Mouse (Mus musculus) hindbrain, embryonic 12.5 days (tissue): Measurements from ENCODE around the gene Ptpro. TPM values are rescaled to one million over a fixed set of nuclear protein-coding genes. Genes with fewer than 3 reads are reported as not detected.

Experiments
- ATAC-seq: fragments of 200-750 bp; cut with Nextera tagmentation; 2 replicates; pipeline ENCODE4 v1.8.0; 2017; ENCODE audit warnings: moderate TSS enrichment; ENCODE audit not compliant: low FRiP score
- H3K27ac ChIP-seq: fragments of 300-500 bp; sonication (generic); 2 replicates; pipeline ENCODE4 v1.5.1; 2016; ENCODE audit warnings: mild to moderate bottlenecking
- H3K27me3 ChIP-seq: fragments of 300-500 bp; sonication (generic); 2 replicates; pipeline ENCODE4 v1.6.1; 2016; ENCODE audit warnings: mild to moderate bottlenecking
- H3K36me3 ChIP-seq: fragments of 300-500 bp; sonication (generic); 2 replicates; pipeline ENCODE4 v1.6.1; 2016; ENCODE audit warnings: mild to moderate bottlenecking
- H3K4me1 ChIP-seq: fragments of 300-500 bp; sonication (generic); 2 replicates; pipeline ENCODE4 v1.6.1; 2016
- H3K4me2 ChIP-seq: fragments of 300-500 bp; sonication (generic); replicated peaks from 2 replicates; pipeline ENCODE4 v1.6.1; 2016; ENCODE audit warnings: mild to moderate bottlenecking
- H3K4me3 ChIP-seq: fragments of 300-500 bp; sonication (generic); 2 replicates; pipeline ENCODE4 v1.5.1; 2016; ENCODE audit warnings: mild to moderate bottlenecking
- H3K9ac ChIP-seq: fragments of 300-500 bp; sonication (generic); 2 replicates; pipeline ENCODE4 v1.6.1; 2016; ENCODE audit warnings: mild to moderate bottlenecking, moderate library complexity
- H3K9me3 ChIP-seq: fragments of 300-500 bp; sonication (generic); replicated peaks from 2 replicates; pipeline ENCODE4 v1.6.1; 2016; ENCODE audit warnings: mild to moderate bottlenecking
- WGBS: fragments of 180-500 bp; shearing (Covaris S2); methylation state at CpG from one replicate; pipeline ENCODE4 v1.1.7; 2016; 5-methylcytosine and 5-hydroxymethylcytosine counted together
- polyA plus RNA-seq: library from polyadenylated mRNA; unstranded; fragments of >200 nt; fragmentation: Nextera tagmentation; extraction: Ambion mirVana; gene quantifications from 2 replicates; pipeline ENCODE4 v1.2.1, GENCODE M21; 2016

The Ptpro gene
- 26.1 and 28.1 TPM in 2 replicates for polyA plus RNA-seq

DNA sequence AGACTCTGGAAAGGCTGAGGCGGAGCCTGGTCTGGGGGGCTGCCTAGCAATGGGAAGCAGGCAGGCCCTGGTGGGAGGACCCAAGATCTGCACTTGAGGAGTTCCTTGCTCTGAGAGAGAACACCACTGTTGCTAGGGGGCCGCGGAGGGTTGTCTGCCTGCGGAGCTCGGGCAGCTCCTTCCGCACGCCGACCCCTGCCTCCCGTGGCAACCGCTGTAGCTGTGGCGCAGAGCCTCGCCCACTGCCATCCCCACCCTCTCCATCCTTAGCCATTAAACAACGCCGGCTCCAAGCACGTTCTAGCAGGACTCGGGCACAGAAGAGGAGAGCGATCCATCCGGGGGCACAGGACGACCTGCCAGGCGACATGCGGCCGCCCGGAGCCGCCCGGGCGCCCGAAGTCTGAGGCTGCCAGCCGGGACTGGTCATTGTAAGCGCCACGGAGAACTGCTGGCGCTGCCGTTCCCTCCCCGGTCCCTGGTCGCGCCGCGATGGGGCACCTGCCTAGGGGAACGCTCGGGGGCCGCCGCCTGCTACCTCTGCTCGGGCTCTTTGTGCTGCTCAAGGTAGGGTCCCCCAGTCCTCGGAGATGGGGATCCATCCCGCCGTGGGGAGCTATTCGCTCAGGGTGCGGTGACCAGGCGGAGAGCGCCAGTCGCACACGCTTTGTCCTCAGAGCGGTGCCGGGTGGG, at the start of gene Ptpro:
Gene Ptpro, plus strand, starts transcription at position 126 of the 693 bp plus-strand sequence.
- peak within 1 kb of the TSS; percentile 93 for H3K27ac ChIP-seq
- H3K27me3 ChIP-seq = peaks cover 9% of the 10 kb centered on the region
- peaks cover 5% of the 10 kb centered on the region for H3K4me1 ChIP-seq
- no peaks in the 10 kb centered on the region for H3K9me3 ChIP-seq
- H3K4me3 ChIP-seq = peak within 1 kb of the TSS; percentile 60
- peak within 1 kb of the TSS; percentile 85 for H3K9ac ChIP-seq
- no peaks in the 10 kb centered on the region for H3K36me3 ChIP-seq
- H3K4me2 ChIP-seq = peak within 1 kb of the TSS; percentile 72
- ATAC-seq = peak; percentile 92
- WGBS = under 1% methylated on average over 53 of the region's 53 CpGs

DNA sequence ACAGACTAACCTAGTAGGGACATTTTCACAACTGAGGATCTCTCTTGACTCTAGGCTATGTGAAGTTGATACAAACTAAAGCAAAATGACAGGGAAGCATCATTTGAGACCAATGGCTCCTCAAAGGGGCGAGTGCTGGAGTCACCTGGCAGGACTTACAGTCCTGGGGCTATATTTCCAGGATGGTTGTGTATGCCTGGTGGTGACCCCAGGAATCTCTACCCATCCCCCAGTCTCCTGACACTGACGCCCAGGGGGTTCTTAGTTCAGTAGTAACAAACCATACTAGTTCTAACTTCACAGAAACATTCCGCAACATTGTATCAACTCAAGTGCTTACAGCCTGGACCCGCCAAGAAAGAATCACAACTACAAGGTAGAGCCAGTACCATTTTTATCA, 49.5 kb upstream of the Ptpro start:
- no peak for ATAC-seq
- H3K4me1 ChIP-seq = no peaks in the 10 kb centered on the region
- WGBS = 89% methylated on average over 4 of the region's 4 CpGs
- H3K27ac ChIP-seq = no peak overlapping the region
- no peaks in the 10 kb centered on the region for H3K36me3 ChIP-seq
- no peak overlapping the region for H3K9ac ChIP-seq
- H3K27me3 ChIP-seq = no peaks in the 10 kb centered on the region
- H3K4me3 ChIP-seq = no peak overlapping the region
- no peak overlapping the region for H3K4me2 ChIP-seq
- H3K9me3 ChIP-seq = no peaks in the 10 kb centered on the region

DNA sequence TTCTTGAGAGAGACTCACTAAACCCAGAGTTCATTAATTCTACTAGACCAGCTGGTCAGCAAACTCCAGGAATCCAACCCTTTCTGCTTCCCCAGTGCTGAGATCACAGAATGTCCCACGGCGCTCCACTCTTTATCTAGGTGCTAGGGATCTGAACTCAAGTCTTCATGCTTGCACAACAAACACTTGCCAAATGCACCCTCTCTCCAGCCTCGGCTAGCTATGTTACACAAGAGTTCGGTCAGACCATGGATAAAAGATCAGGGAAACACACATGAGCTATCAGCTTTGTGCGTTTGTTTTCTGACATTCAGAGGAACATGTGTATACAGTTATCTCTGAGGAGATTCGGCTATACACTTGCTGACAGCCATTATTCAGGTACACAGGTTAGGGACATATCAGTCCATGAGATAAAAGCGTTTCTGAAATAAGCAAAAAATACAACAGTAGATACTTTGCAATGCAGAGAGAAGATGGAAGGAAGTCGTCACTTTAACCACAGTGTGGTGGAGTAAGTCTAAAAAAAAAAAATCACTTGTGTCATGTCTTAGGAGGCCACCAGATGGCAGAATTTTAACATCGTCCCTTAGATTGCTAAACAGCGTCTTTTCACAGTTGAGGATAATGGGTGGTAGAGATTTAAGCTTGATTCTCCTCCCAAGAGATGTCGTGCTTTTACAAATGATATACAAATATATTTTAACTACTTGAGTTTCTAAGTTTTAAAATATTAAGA, 46.3 kb upstream of the Ptpro start:
- Histone ChIP-seq H3K4me2 (no peak overlapping the region), H3K36me3 (no peaks in the 10 kb centered on the region), H3K4me3 (no peak overlapping the region), H3K27ac (no peak overlapping the region), H3K27me3 (no peaks in the 10 kb centered on the region), H3K9me3 (no peaks in the 10 kb centered on the region), H3K4me1 (no peaks in the 10 kb centered on the region), H3K9ac (no peak overlapping the region)
- WGBS = 61% methylated on average over 11 of the region's 11 CpGs
- ATAC-seq = peak; percentile 32; the same call in 1 of the 2 replicates

DNA sequence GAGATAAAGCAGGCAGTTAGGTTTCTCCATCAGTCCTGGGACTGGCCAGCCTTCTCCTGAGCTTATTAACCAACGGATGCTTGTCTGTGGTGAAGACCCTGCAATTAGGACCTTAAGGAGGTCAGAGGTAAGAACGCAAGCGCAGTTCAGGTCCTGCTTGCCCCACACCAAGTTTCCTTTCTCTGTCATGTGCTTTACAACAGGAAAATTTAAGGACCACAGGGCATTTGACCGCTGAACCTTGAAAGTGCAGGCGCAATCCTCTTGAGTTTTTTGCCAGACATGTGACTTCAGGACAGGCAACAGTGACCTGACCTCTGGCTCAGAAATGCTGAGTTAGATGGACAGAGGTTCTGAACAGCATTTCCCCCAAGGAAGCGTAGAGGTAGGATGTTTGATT, 45.0 kb upstream of the Ptpro start:
- no peaks in the 10 kb centered on the region for H3K36me3 ChIP-seq
- H3K9me3 ChIP-seq = no peaks in the 10 kb centered on the region
- H3K27me3 ChIP-seq = no peaks in the 10 kb centered on the region
- no peak for ATAC-seq
- 94% methylated on average over 6 of the region's 6 CpGs for WGBS
- H3K9ac ChIP-seq = no peak overlapping the region
- no peak overlapping the region for H3K4me2 ChIP-seq
- H3K27ac ChIP-seq = no peak overlapping the region
- no peaks in the 10 kb centered on the region for H3K4me1 ChIP-seq
- no peak overlapping the region for H3K4me3 ChIP-seq

DNA sequence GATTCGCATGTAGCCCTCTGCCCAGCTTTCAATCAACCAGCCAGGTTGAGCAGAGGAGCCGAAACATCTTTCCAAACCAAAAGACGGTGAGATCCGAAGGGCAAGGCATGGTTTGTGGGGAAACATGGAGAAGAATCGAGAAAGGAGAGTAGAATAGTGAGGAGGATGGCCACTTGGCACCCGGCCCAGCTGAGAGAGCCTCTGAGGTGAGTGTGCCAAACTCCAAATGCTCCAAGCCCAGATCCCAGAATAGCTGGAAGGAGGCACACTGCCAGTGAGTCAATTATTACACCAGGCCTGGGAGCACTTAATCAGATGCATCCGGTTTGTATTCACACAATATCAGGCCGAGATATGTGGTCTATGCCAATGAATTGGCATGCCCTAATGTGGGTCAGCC, 42.1 kb upstream of the Ptpro start:
- Histone ChIP-seq H3K27me3 (no peaks in the 10 kb centered on the region), H3K9ac (no peak overlapping the region), H3K4me2 (no peak overlapping the region), H3K36me3 (no peaks in the 10 kb centered on the region), H3K4me1 (no peaks in the 10 kb centered on the region), H3K27ac (no peak overlapping the region), H3K9me3 (no peaks in the 10 kb centered on the region), H3K4me3 (no peak overlapping the region)
- ATAC-seq = no peak
- 90% methylated on average over 8 of the region's 8 CpGs for WGBS

DNA sequence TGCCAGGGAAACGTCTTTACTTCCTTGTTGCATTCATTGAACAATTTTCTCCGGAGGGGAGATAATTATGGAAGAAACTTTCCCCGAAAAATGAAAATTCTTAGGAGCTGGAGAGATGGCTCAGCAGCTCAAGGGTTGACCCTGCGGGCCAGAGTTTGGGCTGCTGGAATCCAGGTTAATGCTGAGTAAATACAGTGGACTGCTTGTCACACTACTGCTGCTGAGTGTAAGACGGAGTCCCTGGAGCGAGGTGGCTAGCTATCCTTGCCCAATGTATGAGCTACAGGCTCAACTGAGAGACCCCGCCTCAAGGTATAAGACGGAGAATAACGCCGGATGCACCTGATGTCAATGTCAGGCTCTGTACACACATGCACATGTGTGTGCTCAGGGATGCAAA, 41.1 kb upstream of the Ptpro start:
- Histone ChIP-seq H3K27ac (no peak overlapping the region), H3K9me3 (no peaks in the 10 kb centered on the region), H3K9ac (no peak overlapping the region), H3K4me1 (no peaks in the 10 kb centered on the region), H3K36me3 (no peaks in the 10 kb centered on the region), H3K4me2 (no peak overlapping the region), H3K4me3 (no peak overlapping the region), H3K27me3 (no peaks in the 10 kb centered on the region)
- ATAC-seq = no peak
- 89% methylated on average over 10 of the region's 10 CpGs for WGBS

DNA sequence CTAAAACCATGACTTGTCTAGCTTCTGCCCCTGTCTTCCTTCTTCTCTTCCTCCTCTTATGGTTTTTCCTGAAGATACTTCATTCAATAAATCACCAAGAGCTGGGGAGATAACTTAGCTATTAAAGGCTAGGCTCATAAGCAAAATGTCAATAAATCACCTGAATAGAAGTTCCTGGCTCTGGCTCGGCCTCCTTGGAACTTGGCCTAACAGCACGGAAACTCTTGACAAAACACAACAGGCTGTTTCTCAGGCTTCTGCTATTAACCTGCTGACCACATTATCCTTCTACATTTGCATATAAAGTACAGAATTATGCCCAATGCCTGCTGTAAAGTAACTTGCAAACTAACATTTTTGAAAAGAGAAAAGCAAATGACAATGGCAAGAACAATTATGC, 40.7 kb upstream of the Ptpro start:
- no peak overlapping the region for H3K27ac ChIP-seq
- WGBS = 88% methylated on average over 2 of the region's 2 CpGs
- no peak overlapping the region for H3K4me2 ChIP-seq
- no peak overlapping the region for H3K4me3 ChIP-seq
- ATAC-seq = no peak
- no peaks in the 10 kb centered on the region for H3K36me3 ChIP-seq
- no peaks in the 10 kb centered on the region for H3K27me3 ChIP-seq
- no peaks in the 10 kb centered on the region for H3K4me1 ChIP-seq
- no peaks in the 10 kb centered on the region for H3K9me3 ChIP-seq
- H3K9ac ChIP-seq = no peak overlapping the region

DNA sequence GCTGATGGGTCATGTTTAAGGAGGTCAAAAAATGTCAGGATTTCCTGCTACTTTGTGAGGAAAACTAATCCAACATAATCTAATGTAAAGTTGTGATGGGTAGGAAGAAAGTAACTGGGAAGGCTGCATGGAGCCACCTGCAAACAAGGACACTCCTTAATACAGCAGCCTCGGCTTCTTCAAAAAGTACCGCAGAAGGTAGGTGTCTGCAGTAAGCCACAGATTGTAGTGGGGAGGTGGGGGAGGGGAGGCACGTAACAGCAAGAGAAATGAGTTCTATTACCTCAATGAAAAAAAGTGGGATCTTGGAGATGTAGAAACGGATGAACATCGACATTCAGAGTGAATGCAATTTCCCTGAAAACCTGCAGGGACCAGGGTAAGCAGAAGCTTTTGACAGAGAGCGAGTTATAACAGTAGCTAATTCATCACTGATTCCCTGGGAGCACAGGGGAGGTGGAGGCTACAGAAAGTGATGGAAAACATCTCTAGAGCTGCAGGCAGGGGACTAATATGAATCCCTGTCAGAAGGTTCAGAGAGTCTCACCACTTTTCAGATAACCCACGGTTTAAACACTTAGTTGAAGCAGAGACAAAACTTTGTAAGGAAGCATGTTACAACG, 34.2 kb upstream of the Ptpro start:
- Histone ChIP-seq H3K9me3 (no peaks in the 10 kb centered on the region), H3K4me2 (no peak overlapping the region), H3K27me3 (no peaks in the 10 kb centered on the region), H3K4me1 (no peaks in the 10 kb centered on the region), H3K9ac (no peak overlapping the region), H3K36me3 (no peaks in the 10 kb centered on the region), H3K4me3 (no peak overlapping the region), H3K27ac (no peak overlapping the region)
- 80% methylated on average over 8 of the region's 8 CpGs for WGBS
- ATAC-seq = no peak

DNA sequence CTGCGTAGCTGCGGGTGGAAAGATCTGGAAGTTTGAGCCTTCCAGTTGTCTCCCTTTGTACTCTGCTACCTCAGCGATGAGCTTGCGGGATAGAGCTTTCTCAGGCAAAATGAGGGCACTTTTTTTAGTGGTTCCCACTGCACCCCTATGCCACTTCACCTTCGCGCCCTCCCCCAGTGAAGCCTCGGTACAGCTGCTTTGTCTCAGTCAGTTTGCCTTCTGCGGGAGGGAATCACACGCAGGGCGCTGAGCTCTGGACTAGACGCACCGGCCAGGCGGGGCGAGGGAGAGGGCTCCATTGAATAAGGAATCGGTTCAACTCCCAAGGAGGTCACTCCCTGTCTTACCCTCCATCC, 746 bp downstream of the Ptpro start:
- peak; percentile 62 for ATAC-seq
- Histone ChIP-seq H3K36me3 (no peaks in the 10 kb centered on the region), H3K4me2 (peak overlapping the region; percentile 72), H3K9ac (peak overlapping the region; percentile 85), H3K4me1 (peaks cover 5% of the 10 kb centered on the region), H3K4me3 (peak overlapping the region; percentile 60), H3K9me3 (no peaks in the 10 kb centered on the region), H3K27me3 (peaks cover 9% of the 10 kb centered on the region), H3K27ac (peak overlapping the region; percentile 93)
- WGBS = under 1% methylated on average over 15 of the region's 15 CpGs

DNA sequence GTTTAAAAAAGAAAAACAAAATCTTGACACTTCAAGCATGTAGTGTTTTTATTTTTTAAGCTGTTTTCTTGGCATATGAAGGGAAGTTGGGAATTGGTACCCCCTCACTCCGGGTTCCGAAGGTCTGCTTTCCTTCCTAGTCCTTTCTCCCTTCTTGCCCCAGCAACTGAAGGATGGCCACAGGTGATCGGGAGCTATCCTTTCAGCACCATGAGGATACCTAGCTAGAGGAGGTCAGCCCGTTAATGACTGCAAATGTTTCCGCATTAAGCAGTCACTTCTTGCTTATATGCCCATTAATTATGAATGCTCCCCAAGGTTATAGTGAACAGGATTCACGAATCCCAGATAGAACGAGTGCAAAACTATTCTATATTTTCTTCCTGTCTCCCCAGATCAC, 1.3 kb downstream of the Ptpro start:
- Histone ChIP-seq H3K4me3 (peak overlapping the region; percentile 60), H3K36me3 (no peaks in the 10 kb centered on the region), H3K9ac (no peak overlapping the region), H3K4me2 (peak overlapping the region; percentile 72), H3K27ac (no peak overlapping the region), H3K4me1 (peaks cover 5% of the 10 kb centered on the region), H3K9me3 (no peaks in the 10 kb centered on the region), H3K27me3 (peaks cover 9% of the 10 kb centered on the region)
- WGBS = 10% methylated on average over 7 of the region's 7 CpGs
- no peak for ATAC-seq

DNA sequence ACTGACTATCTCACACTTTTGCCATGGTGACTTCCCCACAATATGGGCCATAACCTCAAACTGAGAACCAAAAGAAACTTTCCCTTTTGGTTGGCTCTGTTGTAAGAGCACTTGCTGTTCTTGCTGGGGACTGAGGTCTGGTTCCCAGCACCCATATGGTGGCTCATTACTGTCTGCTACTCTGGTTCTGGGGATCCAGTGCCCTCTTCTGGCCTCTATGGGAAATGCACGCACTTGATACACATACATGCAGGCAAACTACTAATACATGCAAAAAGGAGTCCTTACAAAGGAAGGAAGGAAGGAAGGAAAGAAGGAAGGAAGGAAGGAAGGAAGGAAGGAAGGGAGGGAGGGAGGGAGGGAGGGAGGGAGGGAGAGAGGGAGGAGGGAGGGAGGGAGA, 8.9 kb downstream of the Ptpro start:
- peaks cover 3% of the 10 kb centered on the region for H3K9me3 ChIP-seq
- H3K36me3 ChIP-seq = no peaks in the 10 kb centered on the region
- H3K27me3 ChIP-seq = no peaks in the 10 kb centered on the region
- no peak overlapping the region for H3K27ac ChIP-seq
- H3K9ac ChIP-seq = no peak overlapping the region
- no peak overlapping the region for H3K4me3 ChIP-seq
- 100% methylated on average over 1 of the region's 1 CpGs for WGBS
- H3K4me1 ChIP-seq = 0 out of 2 replicates have a peak, but pooled peaks cover 5% of the 10 kb centered on the region
- no peak overlapping the region for H3K4me2 ChIP-seq
- ATAC-seq = no peak

DNA sequence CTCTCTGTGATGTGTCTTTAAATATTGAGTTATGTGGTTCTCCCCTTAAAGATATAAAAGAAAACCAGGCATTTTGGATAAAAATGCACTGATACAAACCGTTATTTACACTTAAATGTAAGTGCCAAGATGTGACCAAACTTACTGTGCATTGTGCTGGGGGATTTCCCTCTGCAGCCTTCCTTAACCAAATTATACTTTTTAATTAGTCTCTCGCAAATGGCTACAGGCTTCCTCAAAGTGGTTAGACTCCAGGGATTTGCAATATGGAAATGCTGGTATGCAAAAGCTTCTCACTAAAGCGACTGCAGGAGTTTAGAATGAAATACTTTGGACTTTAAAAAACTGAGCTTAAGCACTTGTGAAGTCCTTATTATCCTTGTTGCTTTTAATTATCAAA, 10.0 kb downstream of the Ptpro start:
- H3K27me3 ChIP-seq = no peaks in the 10 kb centered on the region
- H3K4me3 ChIP-seq = no peak overlapping the region
- no peak overlapping the region for H3K4me2 ChIP-seq
- 0 out of 2 replicates have a peak, but pooled peaks cover 5% of the 10 kb centered on the region for H3K4me1 ChIP-seq
- no peaks in the 10 kb centered on the region for H3K36me3 ChIP-seq
- WGBS = 39% methylated on average over 3 of the region's 3 CpGs
- H3K27ac ChIP-seq = no peak overlapping the region
- peaks cover 3% of the 10 kb centered on the region for H3K9me3 ChIP-seq
- no peak for ATAC-seq
- no peak overlapping the region for H3K9ac ChIP-seq
